Mouse (Mus musculus) telencephalon, adult 2 months (tissue): ENCODE measurements around the gene Xlr4c.
"Not testable (repeated sequence)": the region's sequence is repeated elsewhere in the genome, so short reads cannot be mapped to it uniquely, and the experiment has no call there.

Source experiments
- DNase-seq: peaks from one replicate; pipeline ENCODE4 v3.0.0-alpha.2; 2011; ENCODE audit warnings: low read depth, low spot score

Gene Xlr4c

DNA sequence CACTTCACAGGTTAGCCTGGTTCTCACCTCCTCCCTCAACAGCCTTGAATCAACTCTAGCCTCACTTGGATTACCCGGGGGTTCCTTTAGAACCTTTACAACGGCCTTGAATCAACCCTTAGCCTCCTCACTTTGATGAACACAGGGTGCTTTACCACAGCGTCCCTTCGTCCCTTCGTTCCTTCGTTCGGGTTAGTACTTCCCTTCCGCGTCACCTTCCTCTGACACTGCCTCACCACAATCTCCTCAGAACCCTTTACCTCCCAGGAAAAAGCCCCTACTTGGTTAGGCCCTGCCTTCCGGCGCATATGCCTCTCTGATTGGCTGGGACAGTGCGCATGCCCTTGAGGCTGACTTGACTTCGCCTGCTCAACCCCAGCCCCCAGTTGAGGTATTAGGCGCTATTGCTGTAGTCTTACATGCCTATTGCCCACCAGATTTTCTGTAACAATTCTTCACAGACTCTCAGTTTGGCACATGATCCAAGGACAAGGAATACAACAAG lies at the start of gene Xlr4c:
Xlr4c (minus strand) TSS at position 310 of the 505 bp plus-strand sequence.
- DNase-seq = not testable (repeated sequence)

DNA sequence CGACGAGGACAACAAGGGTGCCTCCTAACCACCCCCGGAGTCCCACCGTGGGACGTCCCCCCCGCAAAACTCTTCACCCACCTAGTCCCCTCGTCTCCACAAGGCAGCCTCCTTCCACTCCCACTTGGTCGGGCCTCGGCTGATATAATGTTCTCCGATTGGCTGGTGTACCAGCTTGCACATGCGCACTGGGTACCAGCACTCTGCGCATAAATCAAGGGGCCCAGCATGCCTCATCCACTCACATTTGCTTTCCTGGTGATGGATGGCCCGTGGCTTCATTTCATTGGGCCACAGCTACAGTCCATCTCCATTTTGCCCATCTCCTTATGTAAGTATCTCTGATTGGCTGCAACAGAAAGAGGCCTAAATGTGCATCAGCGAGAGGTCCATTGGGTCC lies 22.3 kb upstream of the Xlr4c start, which contains the start of gene Xlr3c:
Xlr3c (minus strand) TSS at position 121 of the 400 bp plus-strand sequence.
- DNase-seq = not testable (repeated sequence)

DNA sequence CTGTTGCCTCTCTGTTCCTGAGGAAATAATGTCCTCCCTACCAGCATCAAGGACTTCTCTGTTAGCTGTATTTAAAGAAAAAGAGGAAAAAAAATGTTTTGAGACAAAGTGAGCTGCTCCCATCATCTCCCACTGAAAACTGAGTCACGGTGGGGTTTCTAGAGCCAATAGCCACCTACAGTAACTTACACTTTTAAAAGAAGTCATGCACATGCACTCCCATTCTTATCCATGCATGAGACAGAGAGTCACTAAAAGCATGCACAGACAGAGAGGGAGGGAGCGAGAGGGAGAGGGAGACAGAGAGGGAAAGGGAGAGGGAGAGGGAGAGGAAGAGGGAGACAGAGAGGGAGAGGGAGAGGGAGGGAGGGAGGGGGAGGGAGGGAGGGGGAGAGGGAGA lies 19.5 kb upstream of the Xlr4c start:
- DNase-seq = peak; percentile 13

DNA sequence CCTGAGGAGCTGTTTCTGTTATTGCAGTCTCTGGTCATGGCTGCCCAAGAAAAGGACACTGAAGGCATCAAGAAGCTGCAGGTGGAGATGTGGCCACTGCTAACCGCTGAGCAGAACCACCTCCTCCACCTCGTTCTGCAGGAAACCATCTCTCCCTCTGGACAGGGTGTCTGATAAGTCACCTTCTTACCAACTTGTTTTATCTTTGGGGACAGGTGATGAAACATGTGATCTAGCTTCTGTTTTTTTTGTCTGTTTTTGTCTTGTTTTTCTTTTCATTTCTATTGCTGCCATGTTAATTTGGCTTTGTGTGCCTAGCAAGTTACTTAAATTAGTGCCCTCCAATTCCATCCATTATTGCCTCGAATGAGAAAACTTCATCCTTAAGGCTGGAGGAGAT lies 13.6 kb downstream of the Xlr4c start:
- DNase-seq = no peak

DNA sequence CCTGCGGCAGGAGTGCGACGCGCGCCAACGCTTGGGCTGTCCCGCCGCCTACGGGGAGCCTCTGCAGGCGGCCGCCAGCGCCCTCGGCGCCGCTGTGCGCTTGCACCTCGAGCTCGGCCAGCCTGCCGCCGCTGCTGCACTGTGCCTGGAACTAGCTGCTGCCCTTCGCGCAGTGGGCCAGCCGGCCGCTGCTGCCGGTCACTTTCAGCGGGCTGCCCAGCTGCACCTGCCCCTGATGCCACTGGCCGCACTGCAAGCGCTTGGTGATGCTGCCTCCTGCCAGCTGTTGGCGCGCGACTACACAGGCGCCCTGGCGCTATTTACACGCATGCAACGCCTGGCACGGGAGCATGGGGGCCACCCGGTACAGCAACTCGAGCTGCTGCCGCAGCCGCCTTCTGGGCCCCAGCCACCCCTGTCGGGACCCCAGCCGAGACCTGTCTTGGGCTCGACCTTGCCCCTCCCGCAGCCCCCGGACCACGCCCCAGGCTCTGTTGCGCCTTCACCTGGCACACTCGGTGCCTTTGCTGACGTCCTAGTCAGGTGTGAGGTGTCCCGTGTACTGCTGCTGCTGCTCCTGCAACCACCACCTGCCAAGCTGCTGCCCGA lies 14.2 kb downstream of the Xlr4c start:
- no peak for DNase-seq

DNA sequence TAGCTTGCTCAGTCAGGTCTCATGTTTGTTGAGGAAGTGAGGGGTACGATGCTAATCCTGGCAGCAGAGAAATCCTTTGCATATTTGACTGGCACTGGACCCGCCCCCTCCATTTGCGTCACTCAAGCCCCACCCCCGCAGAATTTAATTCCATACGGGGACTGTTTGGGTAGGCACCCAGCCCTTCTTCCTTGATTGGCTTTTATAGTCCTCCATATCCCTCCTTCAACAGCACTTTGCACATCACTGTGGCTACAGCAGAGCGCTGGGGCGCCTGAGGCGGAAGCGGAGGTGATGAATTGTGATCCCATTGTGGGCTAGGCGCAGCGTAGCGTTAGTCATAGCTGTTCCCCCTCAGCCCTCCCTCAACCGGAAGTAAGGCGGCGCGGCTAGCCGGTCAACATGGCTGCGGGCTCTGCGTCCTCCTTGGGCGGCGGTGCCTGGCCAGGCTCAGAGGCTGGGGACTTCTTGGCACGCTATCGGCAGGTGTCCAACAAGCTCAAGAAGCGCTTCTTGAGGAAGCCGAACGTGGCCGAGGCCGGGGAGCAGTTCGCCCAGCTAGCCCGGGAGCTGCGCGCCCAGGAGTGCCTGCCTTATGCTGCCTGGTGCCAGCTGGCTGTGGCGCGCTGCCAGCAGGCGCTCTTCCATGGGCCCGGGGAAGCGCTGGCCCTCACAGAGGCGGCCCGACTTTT lies 14.9 kb downstream of the Xlr4c start, which contains the start of gene F8a:
F8a (plus strand) TSS at position 378 of the 692 bp plus-strand sequence.
- peak; percentile 80 for DNase-seq

DNA sequence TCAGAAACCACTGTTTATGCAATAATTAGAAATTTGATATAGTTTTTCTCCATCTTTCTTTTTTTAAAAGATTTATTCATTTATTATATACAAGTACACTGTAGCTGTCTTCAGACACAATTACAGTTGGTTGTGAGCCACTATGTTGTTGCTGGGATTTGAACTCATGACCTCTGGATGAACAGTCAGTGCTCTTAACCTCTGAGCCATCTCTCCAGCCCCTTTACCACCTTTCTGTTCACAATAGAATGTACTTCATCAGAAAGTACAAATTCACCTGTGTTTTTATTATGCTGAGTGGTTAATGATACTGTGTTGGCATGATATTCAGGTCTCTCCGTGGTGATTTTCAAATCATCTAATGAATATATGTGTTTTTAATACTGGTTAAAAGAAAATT lies 17.6 kb downstream of the Xlr4c start:
- DNase-seq = no peak

DNA sequence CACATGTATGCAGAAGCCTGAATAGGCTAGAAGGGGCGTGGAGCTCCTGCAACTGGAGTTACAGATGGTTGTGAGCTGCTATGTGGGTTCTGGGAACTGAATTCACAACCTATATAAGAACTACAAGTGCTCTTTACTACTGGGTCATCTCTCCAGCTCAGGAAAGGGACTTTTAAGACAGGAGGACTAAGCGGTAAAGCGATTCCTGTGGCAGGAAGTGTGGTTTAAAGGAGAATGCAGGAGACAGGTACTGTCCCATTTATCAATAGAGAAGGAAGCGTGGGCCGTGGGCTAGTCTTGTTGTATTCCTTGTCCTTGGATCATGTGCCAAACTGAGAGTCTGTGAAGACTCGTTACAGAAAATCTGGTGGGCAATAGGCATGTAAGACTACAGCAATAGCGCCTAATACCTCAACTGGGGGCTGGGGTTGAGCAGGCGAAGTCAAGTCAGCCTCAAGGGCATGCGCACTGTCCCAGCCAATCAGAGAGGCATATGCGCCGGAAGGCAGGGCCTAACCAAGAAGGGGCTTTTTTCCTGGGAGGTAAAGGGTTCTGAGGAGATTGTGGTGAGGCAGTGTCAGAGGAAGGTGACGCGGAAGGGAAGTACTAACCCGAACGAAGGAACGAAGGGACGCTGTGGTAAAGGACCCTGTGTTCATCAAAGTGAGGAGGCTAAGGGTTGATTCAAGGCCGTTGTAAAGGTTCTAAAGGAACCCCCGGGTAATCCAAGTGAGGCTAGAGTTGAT lies 28.9 kb downstream of the Xlr4c start, which contains the start of gene Xlr4b:
Xlr4b (plus strand) TSS at position 515 of the 746 bp plus-strand sequence.
- DNase-seq = not testable (repeated sequence)

DNA sequence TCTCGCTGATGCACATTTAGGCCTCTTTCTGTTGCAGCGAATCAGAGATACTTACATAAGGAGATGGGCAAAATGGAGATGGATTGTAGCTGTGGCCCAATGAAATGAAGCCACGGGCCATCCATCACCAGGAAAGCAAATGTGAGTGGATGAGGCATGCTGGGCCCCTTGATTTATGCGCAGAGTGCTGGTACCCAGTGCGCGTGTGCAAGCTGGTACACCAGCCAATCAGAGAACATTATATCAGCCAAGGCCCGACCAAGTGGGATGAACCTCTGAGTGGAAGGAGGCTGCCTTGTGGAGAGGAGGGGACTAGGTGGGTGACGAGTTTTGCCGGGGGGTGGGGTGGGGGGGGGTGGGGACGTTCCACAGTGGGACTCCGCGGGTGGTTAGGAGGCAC lies 51.0 kb downstream of the Xlr4c start, which contains the start of gene Xlr3b:
Xlr3b (plus strand) TSS at position 274 of the 400 bp plus-strand sequence.
- DNase-seq = not testable (repeated sequence)
